Mouse (Mus musculus) duodenum, adult 2 months (tissue): ENCODE results near the gene Arl13b. TPM values are rescaled to one million over a fixed set of nuclear protein-coding genes. Genes with fewer than 3 reads are reported as not detected.

ENCODE experiments used
- polyA plus RNA-seq: library from polyadenylated mRNA; depleted of rRNA; stranded (reverse); fragments of >200 nt; gene quantifications from 2 replicates; pipeline ENCODE4 v1.2.3, GENCODE M21; 2012; ENCODE audit warnings: low replicate concordance; rRNA removed

The Arl13b gene
- polyA plus RNA-seq = 0.85 and 1.6 TPM in 2 replicates

GRCm38 (mm10) chr16:62846498-62847312 is at the start of gene Arl13b:
Arl13b (minus strand) TSS chr16:62847040.

GRCm38 (mm10) chr16:62854191-62855068 is 7.6 kb upstream of the Arl13b start, which contains the start of gene Pros1:
Pros1 (plus strand) TSS chr16:62854307.

GRCm38 (mm10) chr16:62814491-62814890 is 32.3 kb downstream of the Arl13b start, which contains the start of gene Stx19:
Stx19 (plus strand) TSS chr16:62814676.

GRCm38 (mm10) chr16:62786621-62787331 is 60.1 kb downstream of the Arl13b start, which contains the start of gene Nsun3:
Nsun3 (minus strand) TSS chr16:62786818.

Other genes with a start within 250 kb of the Arl13b start
- gene Nsun3, start 60.2 kb downstream of the Arl13b start, polyA plus RNA-seq = 3.1 and 3.8 TPM in 2 replicates
- gene Stx19, start 32.4 kb downstream of the Arl13b start, polyA plus RNA-seq = 0.05 TPM in 1 of 2 replicates, not detected in the other
- gene Pros1, start 7.3 kb upstream of the Arl13b start, polyA plus RNA-seq = 1.7 and 2.3 TPM in 2 replicates